Mouse (Mus musculus) neural tube, embryonic 11.5 days (tissue): Measurements from ENCODE around the gene Traf7. TPM values are rescaled to one million over a fixed set of nuclear protein-coding genes. Genes with fewer than 3 reads are reported as not detected.
A peak's percentile ranks its signal among the peaks of the same experiment; 100 is the strongest.

Experiments used
- ATAC-seq: fragments of 200-750 bp; cut with Nextera tagmentation; 2 replicates; pipeline ENCODE4 v1.8.0; 2017; ENCODE audit warnings: moderate number of reproducible peaks, mild to moderate bottlenecking, moderate TSS enrichment, moderate library complexity; ENCODE audit not compliant: insufficient read depth, low FRiP score, low TSS enrichment
- DNase-seq: peaks from one replicate; pipeline ENCODE4 v3.0.0-alpha.2; 2015; ENCODE audit warnings: low spot score
- H3K27ac ChIP-seq: fragments of 300-500 bp; sonication (generic); 2 replicates; pipeline ENCODE4 v1.5.1; 2014; ENCODE audit warnings: low read depth, mild to moderate bottlenecking, low read length
- H3K27me3 ChIP-seq: fragments of 300-500 bp; sonication (generic); 2 replicates; pipeline ENCODE4 v1.6.1; 2014; ENCODE audit warnings: mild to moderate bottlenecking, low read length, mixed read lengths; ENCODE audit not compliant: control insufficient read depth, insufficient read depth
- H3K36me3 ChIP-seq: fragments of 300-500 bp; sonication (generic); 2 replicates; pipeline ENCODE4 v1.6.1; 2014; ENCODE audit warnings: mild to moderate bottlenecking, low read length, moderate library complexity, mixed read lengths; ENCODE audit not compliant: control insufficient read depth, insufficient read depth
- H3K4me1 ChIP-seq: fragments of 300-500 bp; sonication (generic); 2 replicates; pipeline ENCODE4 v1.6.1; 2014; ENCODE audit warnings: low read length, mixed read lengths; ENCODE audit not compliant: control insufficient read depth, insufficient read depth
- H3K4me2 ChIP-seq: fragments of 300-500 bp; sonication (generic); 2 replicates; pipeline ENCODE4 v1.6.1; 2014; ENCODE audit warnings: low read depth, mild to moderate bottlenecking, moderate library complexity
- H3K4me3 ChIP-seq: fragments of 300-500 bp; sonication (generic); 2 replicates; pipeline ENCODE4 v1.5.1; 2014; ENCODE audit warnings: low read depth, low read length
- H3K9ac ChIP-seq: fragments of 300-500 bp; sonication (generic); 2 replicates; pipeline ENCODE4 v1.6.1; 2014; ENCODE audit warnings: mild to moderate bottlenecking, low read length
- H3K9me3 ChIP-seq: fragments of 300-500 bp; sonication (generic); 2 replicates; pipeline ENCODE4 v1.6.1; 2016; ENCODE audit warnings: low read length; ENCODE audit not compliant: control insufficient read depth
- WGBS: fragments of 180-500 bp; shearing (Covaris S2); extraction: QIAGEN DNeasy Blood & Tissue Kit; methylation state at CpG from one replicate; pipeline ENCODE4 v1.1.7; 2014; 5-methylcytosine and 5-hydroxymethylcytosine counted together
- polyA plus RNA-seq: library from polyadenylated mRNA; unstranded; fragments of >200 nt; fragmentation: Nextera tagmentation; extraction: Ambion mirVana; gene quantifications from 2 replicates; pipeline ENCODE4 v1.2.1, GENCODE M21; 2014

The Traf7 gene
- polyA plus RNA-seq, 1 experiment from 2014 or later, result 88.1 TPM

DNA sequence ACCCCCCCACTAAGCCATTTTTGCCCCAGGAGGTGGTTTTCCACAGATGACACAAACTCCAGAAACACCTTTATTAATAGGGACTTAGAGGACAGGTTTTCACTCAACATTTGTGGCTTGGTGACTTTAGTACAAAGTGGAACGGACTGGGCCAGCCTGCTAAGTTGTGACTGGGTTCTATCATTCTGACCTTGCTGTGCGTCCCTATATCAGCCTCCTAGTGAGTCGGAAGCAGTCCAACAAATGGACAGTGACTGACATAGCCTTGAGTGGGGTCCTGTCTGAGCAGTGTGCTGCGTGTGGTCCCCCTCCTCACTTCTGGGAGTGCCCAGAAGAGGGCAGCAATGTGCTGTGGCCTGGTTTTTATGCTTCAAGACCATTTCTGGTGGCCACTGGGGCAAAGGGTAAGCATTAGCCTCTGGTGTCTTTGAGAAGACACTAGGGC is 1.3 kb upstream of the Traf7 start:
- peak overlapping the region; percentile 84 for H3K4me3 ChIP-seq
- peaks cover 34% of the 10 kb centered on the region for H3K4me1 ChIP-seq
- DNase-seq (peak; percentile 88), ATAC-seq (no peak)
- no peaks in the 10 kb centered on the region for H3K27me3 ChIP-seq
- peak overlapping the region; percentile 82 for H3K4me2 ChIP-seq
- H3K36me3 ChIP-seq, result peaks cover 6% of the 10 kb centered on the region; the same call in 1 of the 2 replicates
- peak overlapping the region; percentile 52 for H3K9ac ChIP-seq
- WGBS, result under 1% methylated on average over 4 of the region's 4 CpGs
- no peaks in the 10 kb centered on the region for H3K9me3 ChIP-seq
- peak overlapping the region; percentile 46; the same call in 1 of the 2 replicates for H3K27ac ChIP-seq

DNA sequence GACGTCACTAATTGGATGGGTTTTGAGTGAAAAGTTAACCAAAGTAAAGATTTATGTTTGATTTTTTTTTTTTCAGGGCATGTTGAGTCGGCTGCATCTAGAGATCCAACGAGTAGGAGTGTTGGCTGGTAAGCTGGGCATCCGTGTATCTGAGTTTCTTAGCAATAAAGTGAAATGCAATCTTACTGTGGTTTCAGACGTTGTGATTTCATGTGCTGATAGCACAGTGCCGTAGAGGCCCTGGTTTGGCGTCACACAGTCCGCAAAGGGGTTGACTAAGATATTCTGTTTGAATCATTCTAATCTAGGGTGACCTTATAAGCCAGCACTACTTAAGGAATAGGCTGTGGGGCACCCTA is 801 bp upstream of the Traf7 start:
- peaks cover 6% of the 10 kb centered on the region; the same call in 1 of the 2 replicates for H3K36me3 ChIP-seq
- no peaks in the 10 kb centered on the region for H3K9me3 ChIP-seq
- H3K4me3 ChIP-seq, result peak overlapping the region; percentile 84
- peak overlapping the region; percentile 82 for H3K4me2 ChIP-seq
- 0 out of 2 replicates have a peak overlapping the region, but pooled peaks have one; percentile 46 for H3K27ac ChIP-seq
- H3K9ac ChIP-seq, result peak overlapping the region; percentile 52
- peaks cover 34% of the 10 kb centered on the region for H3K4me1 ChIP-seq
- ATAC-seq, result no peak
- DNase-seq, result no peak
- no peaks in the 10 kb centered on the region for H3K27me3 ChIP-seq
- under 1% methylated on average over 8 of the region's 8 CpGs for WGBS

GRCm38 (mm10) chr17:24527315-24527714 is 423 bp downstream of the Traf7 start:
- H3K9ac ChIP-seq, result peak overlapping the region; percentile 83
- H3K9me3 ChIP-seq, result no peaks in the 10 kb centered on the region
- ATAC-seq (no peak), DNase-seq (no peak)
- 0 out of 2 replicates have a peak overlapping the region, but pooled peaks have one; percentile 14 for H3K27ac ChIP-seq
- H3K27me3 ChIP-seq, result no peaks in the 10 kb centered on the region
- H3K4me1 ChIP-seq, result peaks cover 28% of the 10 kb centered on the region
- WGBS, result under 1% methylated on average over 19 of the region's 19 CpGs
- peak overlapping the region; percentile 84 for H3K4me3 ChIP-seq
- peak overlapping the region; percentile 65 for H3K4me2 ChIP-seq
- peaks cover 6% of the 10 kb centered on the region; the same call in 1 of the 2 replicates for H3K36me3 ChIP-seq

DNA sequence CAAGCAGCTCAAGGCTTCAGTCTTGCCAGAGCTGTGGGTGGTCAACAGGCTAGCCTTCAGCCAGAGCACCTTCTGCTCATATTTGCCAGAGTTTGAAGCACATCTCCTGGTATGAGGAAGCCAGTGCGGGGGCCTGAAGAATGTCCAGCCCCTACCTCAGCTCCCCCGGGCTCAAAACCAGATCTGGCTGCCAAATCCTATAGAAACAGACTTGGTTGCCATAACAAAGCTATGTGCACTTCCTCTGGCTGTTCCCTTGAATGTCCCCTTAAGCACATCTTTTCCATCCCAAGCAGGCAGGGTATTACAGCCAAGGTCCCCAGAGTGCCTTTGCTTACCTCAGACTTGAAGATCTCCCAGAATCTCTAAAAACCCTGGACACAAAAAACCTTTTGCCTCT is 3.0 kb downstream of the Traf7 start:
- 90% methylated on average over 2 of the region's 2 CpGs for WGBS
- 0 out of 2 replicates have a peak, but pooled peaks cover under 1% of the 10 kb centered on the region for H3K36me3 ChIP-seq
- H3K9ac ChIP-seq, result no peak overlapping the region

DNA sequence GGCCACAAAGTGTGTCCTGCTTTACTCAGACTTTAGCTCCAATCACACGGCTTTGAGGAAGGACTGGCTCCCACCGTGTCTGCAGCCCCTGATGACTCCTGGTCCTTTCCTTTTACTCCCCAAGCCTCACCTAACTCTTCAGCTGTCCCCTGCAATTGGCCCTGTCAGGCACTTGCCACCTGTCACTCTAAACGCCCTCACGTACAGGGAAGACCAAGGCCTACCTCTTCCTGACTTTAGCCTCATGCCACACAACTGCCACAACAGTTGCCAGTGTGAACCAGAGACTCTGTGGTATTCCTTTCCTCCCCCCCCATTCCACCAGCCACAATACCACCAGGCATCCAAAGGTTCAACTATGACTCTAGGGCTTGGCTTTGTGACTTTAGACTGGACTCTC is 7.3 kb downstream of the Traf7 start:
- no peak overlapping the region for H3K27ac ChIP-seq
- H3K4me1 ChIP-seq, result no peaks in the 10 kb centered on the region
- H3K9me3 ChIP-seq, result no peaks in the 10 kb centered on the region
- no peak overlapping the region for H3K4me3 ChIP-seq
- H3K4me2 ChIP-seq, result no peak overlapping the region
- ATAC-seq, result no peak
- no peak for DNase-seq
- 87% methylated on average over 4 of the region's 4 CpGs for WGBS
- H3K9ac ChIP-seq, result no peak overlapping the region
- no peaks in the 10 kb centered on the region for H3K27me3 ChIP-seq
- peaks cover 15% of the 10 kb centered on the region for H3K36me3 ChIP-seq

More for the DNA sequence above, 3.0 kb downstream of the Traf7 start:
- DNase-seq, result no peak
- Histone ChIP-seq H3K9me3 (no peaks in the 10 kb centered on the region), H3K4me2 (no peak overlapping the region), H3K4me1 (peaks cover 17% of the 10 kb centered on the region), H3K27me3 (no peaks in the 10 kb centered on the region), H3K27ac (no peak overlapping the region), H3K4me3 (no peak overlapping the region)
- no peak for ATAC-seq

GRCm38 (mm10) chr17:24514270-24515257 is 13.2 kb downstream of the Traf7 start:
- H3K27me3 ChIP-seq, result no peaks in the 10 kb centered on the region
- H3K27ac ChIP-seq, result no peak overlapping the region
- H3K4me2 ChIP-seq, result no peak overlapping the region
- H3K9ac ChIP-seq, result no peak overlapping the region
- 88% methylated on average over 24 of the region's 24 CpGs for WGBS
- no peaks in the 10 kb centered on the region for H3K4me1 ChIP-seq
- H3K4me3 ChIP-seq, result no peak overlapping the region
- no peaks in the 10 kb centered on the region for H3K9me3 ChIP-seq
- peaks cover 24% of the 10 kb centered on the region for H3K36me3 ChIP-seq
- DNase-seq, result no peak
- no peak for ATAC-seq

DNA sequence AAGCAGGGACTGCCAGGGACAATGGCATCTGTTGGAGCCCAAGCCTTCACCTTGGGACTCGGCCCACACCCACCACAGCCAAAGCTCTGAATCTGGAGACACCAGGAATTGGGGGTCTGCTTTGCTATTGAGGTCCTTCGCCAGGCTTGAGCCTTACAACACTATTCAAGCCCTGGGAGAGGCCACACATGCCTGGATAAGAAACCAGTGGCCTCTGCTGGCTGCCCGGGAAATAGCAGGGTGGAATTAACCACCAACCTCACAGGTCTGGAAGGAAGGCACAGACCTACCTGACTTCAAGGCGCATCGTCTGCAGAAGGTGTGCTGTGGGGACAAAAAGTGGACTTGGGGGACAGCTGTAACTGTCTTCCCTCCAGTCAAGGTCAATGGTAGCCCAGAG is 14.1 kb downstream of the Traf7 start:
- no peak overlapping the region for H3K4me2 ChIP-seq
- no peaks in the 10 kb centered on the region for H3K4me1 ChIP-seq
- peaks cover 23% of the 10 kb centered on the region for H3K36me3 ChIP-seq
- H3K27me3 ChIP-seq, result no peaks in the 10 kb centered on the region
- no peaks in the 10 kb centered on the region for H3K9me3 ChIP-seq
- WGBS, result 61% methylated on average over 5 of the region's 5 CpGs
- H3K27ac ChIP-seq, result no peak overlapping the region
- no peak overlapping the region for H3K4me3 ChIP-seq
- H3K9ac ChIP-seq, result no peak overlapping the region
- peak; percentile 63 for DNase-seq
- ATAC-seq, result no peak

DNA sequence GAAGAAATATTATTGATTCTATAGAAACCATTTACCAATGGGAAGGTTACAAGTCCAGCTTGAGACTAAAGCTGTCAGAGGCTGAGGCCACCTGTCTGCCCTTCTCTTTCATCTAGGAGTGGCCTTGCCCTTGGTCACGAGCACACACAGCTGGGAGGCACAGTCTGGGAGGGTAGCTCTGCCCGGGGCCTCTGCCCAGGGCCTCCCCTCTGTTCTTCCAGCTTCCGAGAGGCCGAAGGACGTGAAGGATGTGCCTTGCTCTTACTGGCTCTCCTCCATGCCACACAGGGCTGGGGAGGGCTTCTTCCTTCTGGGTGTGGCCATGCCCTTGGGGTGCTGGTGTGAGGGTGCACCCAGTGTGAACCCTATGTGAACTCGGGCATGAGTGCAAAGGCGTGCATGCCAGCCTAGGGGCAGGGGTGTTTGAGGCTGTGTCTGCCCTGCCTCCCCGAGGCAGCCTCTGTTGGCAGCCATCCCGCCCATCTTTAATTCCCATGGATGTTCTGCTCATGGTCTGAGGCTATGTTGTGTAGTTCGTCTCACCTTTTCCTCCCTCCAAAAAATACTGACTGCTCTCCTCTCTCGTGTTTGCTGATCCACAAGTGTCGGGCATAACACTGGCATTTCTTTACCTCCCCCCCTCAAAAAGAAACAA is 19.8 kb downstream of the Traf7 start:
- Histone ChIP-seq H3K27ac (no peak overlapping the region), H3K4me2 (no peak overlapping the region), H3K4me1 (no peaks in the 10 kb centered on the region), H3K27me3 (no peaks in the 10 kb centered on the region), H3K36me3 (peaks cover 16% of the 10 kb centered on the region), H3K4me3 (no peak overlapping the region), H3K9me3 (no peaks in the 10 kb centered on the region), H3K9ac (no peak overlapping the region)
- ATAC-seq (no peak), DNase-seq (no peak)
- WGBS, result 85% methylated on average over 12 of the region's 12 CpGs
